Mouse (Mus musculus) erythroblast, embryonic 14.5 days (primary cell): Measurements from ENCODE around the gene Pdgfa.

Experiments used
- GATA1 ChIP-seq: IDR thresholded peaks from 2 replicates; pipeline ENCODE4 v1.6.1; 2012; ENCODE audit warnings: low read length, inconsistent platforms, mixed read lengths
- TAL1 ChIP-seq: IDR thresholded peaks from 3 replicates; pipeline ENCODE4 v1.6.1; 2012; ENCODE audit warnings: low read length, inconsistent platforms, mixed read lengths

DNA sequence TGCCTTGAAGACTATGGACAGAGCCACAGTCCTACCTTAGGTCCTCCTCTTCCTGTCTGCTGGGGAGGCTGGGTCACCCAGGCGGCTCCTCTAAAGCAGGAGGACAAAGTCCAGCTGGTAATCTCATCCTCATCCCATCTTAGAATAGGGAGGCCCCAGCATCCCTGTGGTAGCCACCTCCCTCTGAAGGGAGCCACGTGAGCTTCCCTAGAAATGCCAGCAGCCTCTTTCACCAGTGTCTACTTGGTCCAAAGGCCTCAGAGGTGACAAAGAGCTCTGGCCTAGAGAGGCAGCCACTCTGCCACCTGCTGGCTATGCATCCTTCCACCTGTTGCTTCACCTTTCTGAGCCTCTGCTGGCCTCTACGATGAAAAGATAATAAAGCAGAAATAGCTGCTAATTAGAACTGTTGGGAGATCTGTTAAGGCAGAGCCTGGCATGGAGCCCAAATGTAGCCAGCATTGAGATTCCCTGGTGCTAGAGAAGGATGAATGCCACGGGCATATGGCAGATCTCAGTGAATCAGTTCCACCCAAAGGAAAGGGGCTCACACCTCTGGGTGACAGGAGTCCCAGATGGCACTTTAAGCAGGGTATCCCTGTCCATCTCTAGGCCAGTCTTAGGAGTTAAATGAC is 10.1 kb upstream of the Pdgfa start:
- no peak for TF ChIP-seq GATA1
- TF ChIP-seq TAL1, result no peak
